Mouse (Mus musculus): ENCODE measurements at regions not wholly inside any gene's neighbourhood (a gene's known extent, or its start where the extent isn't known, plus 50 kb on each side); places are given as distances from the start of the nearest gene placed in this dataset.

- 0 out of 2 replicates have a peak, but pooled peaks cover 2% of the 10 kb centered on the region for H3K4me1 ChIP-seq (ENCODE audit: control insufficient read depth, insufficient read depth, low read length)
- no peaks in the 10 kb centered on the region for H3K9me3 ChIP-seq (ENCODE audit: control insufficient read depth, low read length)
- no peak overlapping the region for H3K27ac ChIP-seq (ENCODE audit: low read depth, low read length)
- no peaks in the 10 kb centered on the region for H3K36me3 ChIP-seq (ENCODE audit: control insufficient read depth, insufficient read depth, low read length)
- no peak overlapping the region for H3K4me3 ChIP-seq (ENCODE audit: low read length)
- no peak overlapping the region for H3K9ac ChIP-seq (ENCODE audit: low read depth, low read length)
- no peak for ATAC-seq (ENCODE audit: low FRiP score, low TSS enrichment)
- no peak overlapping the region for H3K4me2 ChIP-seq (replicated peaks; ENCODE audit: low read depth, low read length)
- no peaks in the 10 kb centered on the region for H3K27me3 ChIP-seq (ENCODE audit: control insufficient read depth, insufficient read depth, low read length)
- WGBS = 42% methylated on average over 4 of the region's 4 CpGs
Observed at GRCm38 (mm10) chr4:31660896-31661295, 303.0 kb upstream of the Map3k7 start.

DNA sequence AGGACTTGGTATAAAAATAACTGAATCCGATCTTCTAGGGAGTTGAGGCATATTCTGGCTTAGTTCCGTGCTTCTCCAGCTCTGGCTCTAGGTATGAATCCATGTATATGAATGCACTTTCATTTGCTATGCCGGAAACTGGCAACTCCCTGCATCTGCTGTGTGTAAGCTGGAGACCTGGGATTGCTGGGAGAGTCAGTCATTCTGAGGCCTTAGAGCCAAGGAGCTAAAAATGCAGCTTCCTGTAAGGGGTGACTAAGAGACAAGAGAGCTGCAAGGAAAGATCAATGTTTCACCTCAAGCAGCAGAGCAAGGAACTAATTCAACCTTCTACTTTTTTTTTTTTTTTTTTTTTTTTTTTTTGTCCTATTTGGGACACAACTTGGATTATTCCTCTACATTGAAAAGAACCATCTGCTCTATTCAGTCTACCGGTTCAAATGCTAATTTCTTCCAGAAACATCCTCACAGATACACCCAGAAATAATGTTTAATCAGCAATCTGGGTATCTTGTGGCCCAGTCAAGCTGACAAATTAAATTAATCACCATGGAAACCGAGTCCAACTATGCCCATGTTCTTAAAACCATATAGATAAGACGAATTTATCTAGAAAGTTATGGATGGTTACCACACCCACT is 292.2 kb upstream of the Map3k7 start:
- no peaks in the 10 kb centered on the region for H3K9me3 ChIP-seq (ENCODE audit: control insufficient read depth, low read length)
- WGBS = 84% methylated on average over 6 of the region's 6 CpGs
- no peak for ATAC-seq (ENCODE audit: low FRiP score, low TSS enrichment)
- H3K4me3 ChIP-seq (ENCODE audit: low read length) = no peak overlapping the region
- H3K4me2 ChIP-seq (replicated peaks; ENCODE audit: low read depth, low read length) = no peak overlapping the region
- H3K36me3 ChIP-seq (ENCODE audit: control insufficient read depth, insufficient read depth, low read length) = no peaks in the 10 kb centered on the region
- H3K9ac ChIP-seq (ENCODE audit: low read depth, low read length) = no peak overlapping the region
- no peaks in the 10 kb centered on the region for H3K4me1 ChIP-seq (ENCODE audit: control insufficient read depth, insufficient read depth, low read length)
- no peaks in the 10 kb centered on the region for H3K27me3 ChIP-seq (ENCODE audit: control insufficient read depth, insufficient read depth, low read length)
- H3K27ac ChIP-seq (ENCODE audit: low read depth, low read length) = no peak overlapping the region

DNA sequence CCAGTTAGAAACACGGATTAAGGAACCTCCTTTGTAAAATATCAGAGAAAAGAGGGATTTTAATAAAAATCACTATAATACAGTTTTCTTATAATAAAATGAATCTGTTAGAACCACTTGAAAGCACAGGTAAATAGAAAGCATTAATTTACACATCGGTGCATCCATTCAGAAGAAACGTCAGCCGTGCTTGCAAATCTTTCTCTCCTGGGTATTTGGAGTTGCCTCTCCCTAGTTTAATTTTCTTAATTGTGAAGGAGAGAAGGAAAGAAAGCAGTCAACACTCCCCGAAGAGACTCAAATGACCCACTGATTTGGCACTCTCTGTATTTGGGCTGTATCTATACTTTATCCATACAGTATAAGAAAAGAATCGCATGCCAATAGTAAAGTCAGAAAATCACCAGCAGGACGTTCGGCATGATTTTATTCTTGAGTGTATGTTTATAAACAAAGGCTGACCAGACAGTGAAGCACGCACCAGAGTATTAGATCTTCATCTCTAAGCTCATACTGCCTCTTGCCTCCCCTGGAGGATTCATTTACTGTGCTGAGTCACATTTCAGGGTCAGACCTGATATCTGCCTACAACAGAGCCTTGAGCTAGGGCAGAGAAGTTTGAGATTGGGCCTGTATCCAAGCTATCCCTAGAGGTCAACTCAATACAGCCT is 291.6 kb upstream of the Map3k7 start:
- 91% methylated on average over 9 of the region's 9 CpGs for WGBS
- H3K4me1 ChIP-seq (ENCODE audit: control insufficient read depth, insufficient read depth, low read length) = no peaks in the 10 kb centered on the region
- H3K9me3 ChIP-seq (ENCODE audit: control insufficient read depth, low read length) = no peaks in the 10 kb centered on the region
- no peak overlapping the region for H3K4me2 ChIP-seq (replicated peaks; ENCODE audit: low read depth, low read length)
- H3K36me3 ChIP-seq (ENCODE audit: control insufficient read depth, insufficient read depth, low read length) = no peaks in the 10 kb centered on the region
- H3K27me3 ChIP-seq (ENCODE audit: control insufficient read depth, insufficient read depth, low read length) = no peaks in the 10 kb centered on the region
- H3K4me3 ChIP-seq (ENCODE audit: low read length) = no peak overlapping the region
- ATAC-seq (ENCODE audit: low FRiP score, low TSS enrichment) = no peak
- H3K9ac ChIP-seq (ENCODE audit: low read depth, low read length) = no peak overlapping the region
- H3K27ac ChIP-seq (ENCODE audit: low read depth, low read length) = no peak overlapping the region

- H3K4me3 ChIP-seq (ENCODE audit: low read length) = no peak overlapping the region
- 76% methylated on average over 2 of the region's 2 CpGs for WGBS
- H3K9me3 ChIP-seq (ENCODE audit: control insufficient read depth, low read length) = no peaks in the 10 kb centered on the region
- H3K27ac ChIP-seq (ENCODE audit: low read depth, low read length) = no peak overlapping the region
- H3K27me3 ChIP-seq (ENCODE audit: control insufficient read depth, insufficient read depth, low read length) = no peaks in the 10 kb centered on the region
- H3K4me2 ChIP-seq (replicated peaks; ENCODE audit: low read depth, low read length) = no peak overlapping the region
- no peaks in the 10 kb centered on the region for H3K36me3 ChIP-seq (ENCODE audit: control insufficient read depth, insufficient read depth, low read length)
- H3K4me1 ChIP-seq (ENCODE audit: control insufficient read depth, insufficient read depth, low read length) = no peaks in the 10 kb centered on the region
- no peak for ATAC-seq (ENCODE audit: low FRiP score, low TSS enrichment)
- H3K9ac ChIP-seq (ENCODE audit: low read depth, low read length) = no peak overlapping the region
Observed at GRCm38 (mm10) chr4:31672842-31673171, 291.1 kb upstream of the Map3k7 start.

DNA sequence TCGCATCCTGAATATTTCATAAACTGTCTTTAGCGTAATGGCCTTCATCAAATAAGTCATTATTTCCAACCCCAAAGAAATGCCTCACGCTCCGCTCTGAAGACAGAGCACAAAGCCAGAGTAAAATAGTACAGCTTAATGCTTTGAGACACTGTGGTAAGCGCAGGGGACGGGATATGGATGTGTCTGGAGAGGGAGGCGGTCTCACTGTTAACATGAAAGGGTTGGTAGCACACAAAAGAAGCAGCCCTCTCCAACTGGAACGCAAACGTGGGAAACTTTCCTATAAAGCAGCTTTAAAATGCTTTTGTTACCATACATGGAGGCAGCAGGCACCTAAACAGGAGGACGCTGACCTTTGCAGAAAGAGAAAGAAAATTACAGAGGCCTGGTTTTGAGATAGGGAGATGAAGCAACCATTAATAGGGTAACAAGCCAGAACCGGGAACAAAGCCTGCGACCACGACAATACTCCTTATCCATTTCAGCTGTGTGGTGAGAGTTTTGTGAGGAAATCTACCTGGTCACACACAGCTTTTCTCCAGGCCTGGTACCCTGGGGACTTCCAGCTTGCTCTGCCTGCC is 284.8 kb upstream of the Map3k7 start:
- H3K4me3 ChIP-seq (ENCODE audit: low read length) = no peak overlapping the region
- H3K9me3 ChIP-seq (ENCODE audit: control insufficient read depth, low read length) = no peaks in the 10 kb centered on the region
- H3K4me1 ChIP-seq (ENCODE audit: control insufficient read depth, insufficient read depth, low read length) = no peaks in the 10 kb centered on the region
- no peak for ATAC-seq (ENCODE audit: low FRiP score, low TSS enrichment)
- H3K27ac ChIP-seq (ENCODE audit: low read depth, low read length) = no peak overlapping the region
- no peaks in the 10 kb centered on the region for H3K27me3 ChIP-seq (ENCODE audit: control insufficient read depth, insufficient read depth, low read length)
- 85% methylated on average over 13 of the region's 13 CpGs for WGBS
- no peak overlapping the region for H3K9ac ChIP-seq (ENCODE audit: low read depth, low read length)
- H3K36me3 ChIP-seq (ENCODE audit: control insufficient read depth, insufficient read depth, low read length) = no peaks in the 10 kb centered on the region
- H3K4me2 ChIP-seq (replicated peaks; ENCODE audit: low read depth, low read length) = no peak overlapping the region

DNA sequence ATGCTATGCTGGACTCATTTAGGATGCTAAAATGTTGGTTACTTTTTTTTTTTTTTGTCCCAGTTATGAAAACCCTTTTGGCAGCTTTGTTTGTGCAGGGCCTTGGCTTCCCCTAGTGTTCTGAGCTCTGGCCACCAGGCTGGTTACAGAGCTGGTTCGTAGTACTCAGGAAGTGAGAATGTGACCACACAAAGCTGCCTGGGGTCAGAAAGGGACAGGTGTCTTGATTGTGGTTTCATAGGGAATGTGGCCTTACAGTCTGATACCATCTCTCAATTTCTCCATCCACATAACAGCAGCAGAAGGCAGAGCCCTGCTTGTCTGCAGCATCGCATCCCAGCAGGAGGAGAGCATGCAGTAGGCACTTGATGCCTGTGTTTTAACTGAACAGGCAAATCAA is 282.9 kb upstream of the Map3k7 start:
- Histone ChIP-seq H3K4me2 (replicated peaks; ENCODE audit: low read depth, low read length) (no peak overlapping the region), H3K27ac (ENCODE audit: low read depth, low read length) (no peak overlapping the region), H3K9me3 (ENCODE audit: control insufficient read depth, low read length) (no peaks in the 10 kb centered on the region), H3K9ac (ENCODE audit: low read depth, low read length) (no peak overlapping the region), H3K4me1 (ENCODE audit: control insufficient read depth, insufficient read depth, low read length) (no peaks in the 10 kb centered on the region), H3K27me3 (ENCODE audit: control insufficient read depth, insufficient read depth, low read length) (no peaks in the 10 kb centered on the region), H3K36me3 (ENCODE audit: control insufficient read depth, insufficient read depth, low read length) (no peaks in the 10 kb centered on the region), H3K4me3 (ENCODE audit: low read length) (no peak overlapping the region)
- 77% methylated on average over 2 of the region's 2 CpGs for WGBS
- no peak for ATAC-seq (ENCODE audit: low FRiP score, low TSS enrichment)

DNA sequence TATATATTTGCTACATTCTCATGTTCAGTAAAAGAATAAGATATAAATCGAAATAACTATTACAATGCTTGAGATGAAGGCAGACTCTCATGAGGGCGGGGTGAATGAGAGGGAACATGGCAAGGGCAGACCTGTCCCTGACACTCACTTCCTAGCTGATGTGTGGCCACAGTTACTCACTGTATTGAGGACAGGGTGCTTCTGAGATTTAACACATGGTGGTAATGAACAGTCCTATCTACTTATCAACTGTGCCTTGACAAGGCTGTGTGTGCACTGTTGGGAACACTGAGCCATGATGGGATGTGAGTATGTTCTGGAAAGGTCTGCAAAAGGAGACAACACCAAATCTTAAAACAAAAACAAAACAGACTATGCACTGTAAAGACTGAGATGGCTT is 274.8 kb upstream of the Map3k7 start:
- ATAC-seq (ENCODE audit: low FRiP score, low TSS enrichment) = no peak

GRCm38 (mm10) chr4:31697769-31698505 is 266.0 kb upstream of the Map3k7 start:
- no peaks in the 10 kb centered on the region for H3K4me1 ChIP-seq (ENCODE audit: control insufficient read depth, insufficient read depth, low read length)
- H3K36me3 ChIP-seq (ENCODE audit: control insufficient read depth, insufficient read depth, low read length) = no peaks in the 10 kb centered on the region
- no peak overlapping the region for H3K4me3 ChIP-seq (ENCODE audit: low read length)
- no peak overlapping the region for H3K9ac ChIP-seq (ENCODE audit: low read depth, low read length)
- WGBS = 25% methylated on average over 9 of the region's 9 CpGs
- peak overlapping the region; percentile 83; the same call in 1 of the 2 replicates for H3K27ac ChIP-seq (ENCODE audit: low read depth, low read length)
- H3K4me2 ChIP-seq (replicated peaks; ENCODE audit: low read depth, low read length) = no peak overlapping the region
- H3K9me3 ChIP-seq (ENCODE audit: control insufficient read depth, low read length) = no peaks in the 10 kb centered on the region
- ATAC-seq (ENCODE audit: low FRiP score, low TSS enrichment) = peak; percentile 91
- no peaks in the 10 kb centered on the region for H3K27me3 ChIP-seq (ENCODE audit: control insufficient read depth, insufficient read depth, low read length)

More for the DNA sequence above, 274.8 kb upstream of the Map3k7 start:
- H3K27me3 ChIP-seq (ENCODE audit: control insufficient read depth, insufficient read depth, low read length) = no peaks in the 10 kb centered on the region
- no peaks in the 10 kb centered on the region for H3K4me1 ChIP-seq (ENCODE audit: control insufficient read depth, insufficient read depth, low read length)
- no peaks in the 10 kb centered on the region for H3K36me3 ChIP-seq (ENCODE audit: control insufficient read depth, insufficient read depth, low read length)
- H3K4me3 ChIP-seq (ENCODE audit: low read length) = no peak overlapping the region
- no peaks in the 10 kb centered on the region for H3K9me3 ChIP-seq (ENCODE audit: control insufficient read depth, low read length)
- H3K4me2 ChIP-seq (replicated peaks; ENCODE audit: low read depth, low read length) = no peak overlapping the region
- H3K9ac ChIP-seq (ENCODE audit: low read depth, low read length) = no peak overlapping the region
- WGBS = 93% methylated on average over 2 of the region's 2 CpGs
- H3K27ac ChIP-seq (ENCODE audit: low read depth, low read length) = no peak overlapping the region

DNA sequence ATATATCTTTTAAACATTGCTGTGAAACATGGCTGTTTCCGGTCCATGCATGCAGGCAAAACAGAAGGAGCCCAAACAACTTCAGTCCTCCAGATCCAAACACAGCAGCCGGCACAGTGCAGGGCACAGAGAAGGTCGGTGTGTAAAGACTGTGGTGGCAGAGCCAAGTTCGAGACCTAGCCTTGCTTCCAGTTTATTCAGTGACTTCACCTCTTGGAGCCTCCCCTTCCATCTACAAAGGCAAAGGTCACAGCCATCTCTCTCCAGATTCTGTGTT is 265.5 kb upstream of the Map3k7 start:
- H3K4me2 ChIP-seq (replicated peaks; ENCODE audit: low read depth, low read length) = no peak overlapping the region
- 35% methylated on average over 4 of the region's 4 CpGs for whole genome bisulfite sequencing
- H3K36me3 ChIP-seq (ENCODE audit: control insufficient read depth, insufficient read depth, low read length) = no peaks in the 10 kb centered on the region
- peak; percentile 59 for ATAC-seq (ENCODE audit: low FRiP score, low TSS enrichment)
- no peaks in the 10 kb centered on the region for H3K4me1 ChIP-seq (ENCODE audit: control insufficient read depth, insufficient read depth, low read length)
- H3K9ac ChIP-seq (ENCODE audit: low read depth, low read length) = no peak overlapping the region
- no peaks in the 10 kb centered on the region for H3K27me3 ChIP-seq (ENCODE audit: control insufficient read depth, insufficient read depth, low read length)
- no peaks in the 10 kb centered on the region for H3K9me3 ChIP-seq (ENCODE audit: control insufficient read depth, low read length)
- no peak overlapping the region for H3K4me3 ChIP-seq (ENCODE audit: low read length)
- H3K27ac ChIP-seq (ENCODE audit: low read depth, low read length) = peak overlapping the region; percentile 83
